Mouse (Mus musculus) ES-E14 (cell line): ENCODE results near the gene Trnau1ap. TPM values are rescaled to one million over a fixed set of nuclear protein-coding genes. Genes with fewer than 3 reads are reported as not detected.
"Not testable (repeated sequence)": the region's sequence is repeated elsewhere in the genome, so short reads cannot be mapped to it uniquely, and the experiment has no call there.

Experiments used
- DNase-seq: peaks from one replicate; pipeline ENCODE4 v3.0.0-alpha.2; 2013; ENCODE audit warnings: low read depth, low spot score
- H3K27ac ChIP-seq: 2 replicates; pipeline ENCODE4 v1.5.1; 2012; ENCODE audit warnings: low read depth, mild to moderate bottlenecking, low read length, moderate library complexity, mixed read lengths; ENCODE audit not compliant: poor library complexity, insufficient read depth, severe bottlenecking
- H3K36me3 ChIP-seq: 2 replicates; pipeline ENCODE4 v1.6.1; 2012; ENCODE audit warnings: mild to moderate bottlenecking, low read length, moderate library complexity, mixed read lengths; ENCODE audit not compliant: control insufficient read depth, poor library complexity, insufficient read depth, severe bottlenecking
- H3K4me1 ChIP-seq, 2 experiments: fragments of 150-350 bp in 1 of 2; sonication (generic) in 1 of 2; 2 replicates each; pipeline ENCODE4 v1.6.1; 2012; ENCODE audit warnings: low read length in 2 of 2, mild to moderate bottlenecking in 1 of 2, mixed read lengths in 1 of 2; ENCODE audit not compliant: control insufficient read depth in 2 of 2, insufficient read depth in 2 of 2, poor library complexity in 1 of 2
- H3K4me3 ChIP-seq, 2 experiments: fragments of 150-350 bp in 1 of 2; sonication (generic) in 1 of 2; 2 replicates each; pipeline ENCODE4 v1.5.1; 2012; ENCODE audit warnings: low read length in 2 of 2, low read depth in 1 of 2, mild to moderate bottlenecking in 1 of 2, mixed read lengths in 1 of 2; ENCODE audit not compliant: insufficient read depth in 1 of 2, poor library complexity in 1 of 2, severe bottlenecking in 1 of 2
- H3K9ac ChIP-seq: 2 replicates; pipeline ENCODE4 v1.6.1; 2012; ENCODE audit warnings: low read depth, mild to moderate bottlenecking, low read length, mixed read lengths; ENCODE audit not compliant: poor library complexity, insufficient read depth, severe bottlenecking
- H3K9me3 ChIP-seq: fragments of 150-350 bp; sonication (generic); 2 replicates; pipeline ENCODE4 v1.6.1; 2012; ENCODE audit warnings: low read depth, mild to moderate bottlenecking, low read length; ENCODE audit not compliant: control insufficient read depth, insufficient read depth
- CHD2 ChIP-seq: IDR thresholded peaks from 2 replicates; pipeline ENCODE4 v1.6.1; 2014; ENCODE audit warnings: mild to moderate bottlenecking, low read depth, low read length, inconsistent platforms
- HCFC1 ChIP-seq: IDR thresholded peaks from 2 replicates; pipeline ENCODE4 v1.6.1; 2012; ENCODE audit warnings: low read length, inconsistent platforms, borderline replicate concordance; ENCODE audit not compliant: insufficient read depth
- MAFK ChIP-seq: IDR thresholded peaks from 2 replicates; pipeline ENCODE4 v1.6.1; 2014; ENCODE audit warnings: mild to moderate bottlenecking, low read depth, low read length, inconsistent platforms; ENCODE audit not compliant: insufficient read depth
- ZC3H11A ChIP-seq: IDR thresholded peaks from 2 replicates; pipeline ENCODE4 v1.6.1; 2012; ENCODE audit warnings: low read depth, mild to moderate bottlenecking, inconsistent platforms, low read length, borderline replicate concordance
- ZNF384 ChIP-seq: IDR thresholded peaks from 2 replicates; pipeline ENCODE4 v1.6.1; 2012; ENCODE audit warnings: low read depth, low read length, inconsistent platforms
- in situ Hi-C, 2 experiments: fragments of 600-800 bp; cut with MboI; formaldehyde crosslinking; loops; one replicate each; pipeline ENCODE4 v1.15.1; 2025; ENCODE audit warnings: low sequenced_read_pairs in 2 of 2, inconsistent platforms in 1 of 2; ENCODE audit not compliant: unreplicated experiment in 2 of 2
- total RNA-seq: library from RNA; depleted of rRNA; stranded (reverse); fragments of 300-350 nt; gene quantifications from 2 replicates; pipeline ENCODE4 v1.2.3, GENCODE M21; 2012

The Trnau1ap gene
- total RNA-seq, 1 experiment = 61.8 TPM

DNA sequence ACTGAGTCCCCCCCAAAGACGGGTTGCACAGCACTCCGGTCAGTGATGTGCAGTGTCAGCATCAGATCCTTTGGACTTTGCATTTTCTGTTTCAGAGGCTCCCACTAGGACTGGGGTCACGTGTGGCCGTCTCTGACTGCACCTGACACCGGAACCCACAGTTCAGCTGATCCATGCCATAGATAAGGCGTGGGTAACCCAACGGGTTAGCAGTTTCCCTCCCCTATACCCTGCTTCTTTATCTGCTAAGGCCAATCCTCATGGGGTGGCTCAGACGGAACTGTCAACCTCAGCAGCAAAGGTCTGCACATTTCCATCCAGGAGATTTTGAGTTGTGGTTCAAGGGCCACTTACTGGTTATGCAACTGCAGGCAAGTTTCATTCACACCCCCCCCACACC, 24.1 kb downstream of the Trnau1ap start:
- Histone ChIP-seq H3K9ac (peak overlapping the region; percentile 16; the same call in 1 of the 2 replicates), H3K4me3 (no peak overlapping the region), H3K36me3 (peaks cover 16% of the 10 kb centered on the region), H3K4me1 (peaks cover 0 to 8% of the 10 kb centered on the region in 2 experiments; a peak in 2 of 4 replicates), H3K9me3 (no peaks in the 10 kb centered on the region), H3K27ac (no peak overlapping the region)
- TF ChIP-seq HCFC1 (no peak), CHD2 (no peak), MAFK (no peak), ZC3H11A (no peak), ZNF384 (no peak)
- in situ Hi-C loops = no loop called here
- no peak for DNase-seq

DNA sequence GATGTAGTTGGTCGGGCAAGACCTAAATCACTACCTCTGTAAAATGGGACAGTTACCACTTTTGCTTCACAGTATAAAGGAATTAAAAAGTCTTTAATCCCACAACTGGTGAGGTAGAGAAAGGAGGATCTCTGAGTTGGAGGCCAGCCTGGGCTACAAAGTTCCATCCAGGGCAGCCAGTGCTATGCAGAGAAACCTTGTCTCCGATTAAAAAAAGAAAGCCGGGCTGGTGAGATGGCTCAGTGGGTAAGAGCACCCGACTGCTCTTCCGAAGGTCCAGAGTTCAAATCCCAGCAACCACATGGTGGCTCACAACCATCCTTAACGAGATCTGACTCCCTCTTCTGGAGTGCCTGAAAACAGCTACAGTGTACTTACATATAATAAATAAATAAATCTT, 25.9 kb downstream of the Trnau1ap start:
- in situ Hi-C loops, H3K36me3 ChIP-seq, H3K9me3 ChIP-seq, DNase-seq, H3K27ac ChIP-seq: not testable (repeated sequence)
- peak overlapping the region; percentile 21; the same call in 1 of the 2 replicates for H3K9ac ChIP-seq
- peaks cover 0 to 11% of the 10 kb centered on the region in 2 experiments; a peak in 2 of 4 replicates for H3K4me1 ChIP-seq
- H3K4me3 ChIP-seq = peak overlapping the region; percentile 13 to 76

DNA sequence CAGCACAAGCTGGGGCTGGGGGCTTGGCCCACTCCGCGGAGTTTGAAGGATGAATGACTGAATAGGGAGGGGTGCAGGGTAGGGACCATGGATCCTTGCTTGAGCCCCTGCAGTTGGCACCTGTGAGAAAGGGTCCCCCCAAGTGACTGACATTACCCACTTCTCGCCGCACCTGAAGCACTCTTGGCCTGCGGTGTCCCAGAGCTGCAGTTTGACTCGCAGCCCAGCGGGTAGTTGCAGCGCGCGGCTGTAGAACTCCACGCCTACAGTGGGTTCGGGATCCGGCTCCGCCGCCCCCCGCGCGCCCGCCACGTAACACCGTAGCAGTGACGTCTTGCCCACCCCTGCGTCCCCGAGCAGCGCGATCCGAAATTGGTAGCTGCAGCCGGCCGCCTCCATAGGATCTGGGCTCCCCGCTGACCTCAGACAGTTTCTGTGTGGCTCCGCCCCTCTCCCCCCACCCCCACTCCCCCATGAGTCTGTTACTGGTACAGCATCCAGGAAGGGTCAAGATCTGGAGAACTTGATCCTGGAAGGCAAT, 26.3 kb downstream of the Trnau1ap start, which contains the start of gene Rab42:
Gene Rab42 (minus strand): TSS at position 447 of the 541 bp plus-strand sequence.
- peak within 1 kb of the TSS; percentile 76 to 81 for H3K4me3 ChIP-seq
- peak within 1 kb of the TSS; percentile 68 for H3K9ac ChIP-seq
- H3K9me3 ChIP-seq = no peaks in the 10 kb centered on the region
- H3K27ac ChIP-seq = peak within 1 kb of the TSS; percentile 38; the same call in 1 of the 2 replicates
- H3K36me3 ChIP-seq = no peaks in the 10 kb centered on the region
- in situ Hi-C loops = no loop called here
- no peak for DNase-seq
- H3K4me1 ChIP-seq = peaks cover 0 to 11% of the 10 kb centered on the region in 2 experiments; a peak in 2 of 4 replicates
- TF ChIP-seq CHD2 (no peak), MAFK (no peak), ZNF384 (no peak), HCFC1 (no peak), ZC3H11A (no peak)

DNA sequence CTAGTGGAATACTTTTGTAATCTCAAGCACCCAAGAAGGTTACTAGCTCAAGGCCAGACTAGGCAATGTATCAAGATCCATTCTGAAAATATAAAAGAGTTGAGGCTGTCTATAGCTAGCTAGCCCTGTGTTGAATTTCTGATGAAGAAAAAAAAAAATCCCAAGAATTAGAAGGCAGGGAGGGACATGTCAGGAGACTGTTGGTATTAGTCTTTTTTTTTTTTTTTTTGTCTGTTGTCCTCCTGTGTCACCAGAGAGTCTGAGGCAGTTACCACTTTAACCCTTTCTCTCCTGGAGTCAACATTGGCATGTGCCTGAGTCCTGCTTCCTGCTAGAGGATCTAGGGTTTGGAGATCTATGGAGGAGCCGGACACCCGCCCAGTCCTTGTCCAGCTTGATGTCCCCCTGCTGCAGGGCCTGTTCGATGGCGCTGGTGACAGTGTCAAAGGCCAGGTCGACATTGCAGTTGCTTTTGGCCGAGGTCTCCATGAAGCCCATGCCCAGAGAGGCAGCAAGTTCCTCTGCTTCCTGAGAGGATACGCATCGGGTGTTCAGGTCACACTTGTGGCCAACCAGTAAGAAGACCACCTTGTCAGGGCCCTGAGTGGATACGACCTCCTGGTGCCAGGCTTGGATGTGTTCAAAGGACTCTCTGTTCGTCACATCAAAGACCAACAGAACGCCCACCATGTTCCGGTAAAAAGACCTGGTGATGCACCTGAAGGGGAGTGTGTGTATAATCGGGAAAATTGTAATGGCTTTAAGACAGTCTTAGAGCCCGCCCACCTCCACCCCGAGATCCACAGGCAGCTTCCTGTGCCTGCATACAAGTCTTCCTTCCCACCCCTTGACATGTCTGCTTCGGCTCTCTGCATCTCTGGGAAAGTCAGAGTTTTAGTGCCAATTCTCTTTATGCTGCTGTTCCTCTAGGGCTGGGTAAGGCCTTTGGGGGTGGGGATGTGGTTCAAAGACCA, 27.1 kb downstream of the Trnau1ap start:
- Histone ChIP-seq H3K36me3 (no peaks in the 10 kb centered on the region), H3K27ac (peak overlapping the region; percentile 38; the same call in 1 of the 2 replicates), H3K4me1 (peaks cover 0 to 11% of the 10 kb centered on the region in 2 experiments; a peak in 2 of 4 replicates), H3K9me3 (no peaks in the 10 kb centered on the region), H3K4me3 (peak overlapping the region; percentile 76 to 81), H3K9ac (peak overlapping the region; percentile 68; the same call in 1 of the 2 replicates)
- no peak for DNase-seq
- TF ChIP-seq CHD2 (no peak), ZC3H11A (no peak)
- in situ Hi-C loops = no loop called here
